Mouse (Mus musculus) heart, adult 2 months (tissue): ENCODE measurements around the gene Fam174a.

Experiments
- EP300 ChIP-seq: fragments of 200-500 bp; IDR thresholded peaks from 2 replicates; pipeline ENCODE4 v1.6.1; 2011; ENCODE audit warnings: low read depth, low read length, control low read depth; ENCODE audit not compliant: insufficient read depth
- POLR2A ChIP-seq: fragments of 200-500 bp; IDR thresholded peaks from 2 replicates; pipeline ENCODE4 v1.6.1; 2011; ENCODE audit warnings: mild to moderate bottlenecking, low read depth, low read length, control low read depth; ENCODE audit not compliant: insufficient read depth

- TF ChIP-seq EP300 (no peak), POLR2A (no peak)
These were observed 62.0 kb downstream of the Fam174a start for GRCm38 (mm10) chr1:95375443-95375842.
